Mouse (Mus musculus) stomach, postnatal 0 days (tissue): ENCODE results near the gene Gm17349. TPM values are rescaled to one million over a fixed set of nuclear protein-coding genes. Genes with fewer than 3 reads are reported as not detected.

Experiments
- ATAC-seq: fragments of 200-750 bp; cut with Nextera tagmentation; 2 replicates; pipeline ENCODE4 v1.8.0; 2017; ENCODE audit not compliant: low FRiP score, low TSS enrichment
- DNase-seq: peaks from one replicate; pipeline ENCODE4 v3.0.0-alpha.2; 2016; ENCODE audit warnings: low spot score
- H3K27ac ChIP-seq: fragments of 300-500 bp; sonication (generic); replicated peaks from 2 replicates; pipeline ENCODE4 v1.5.1; 2014; ENCODE audit warnings: mild to moderate bottlenecking, control low read depth
- H3K27me3 ChIP-seq: fragments of 300-500 bp; sonication (generic); 2 replicates; pipeline ENCODE4 v1.6.1; 2014; ENCODE audit warnings: low read length; ENCODE audit not compliant: control insufficient read depth, insufficient read depth
- H3K36me3 ChIP-seq: fragments of 300-500 bp; sonication (generic); 2 replicates; pipeline ENCODE4 v1.6.1; 2014; ENCODE audit warnings: low read length, mixed read lengths; ENCODE audit not compliant: control insufficient read depth, insufficient read depth
- H3K4me1 ChIP-seq: fragments of 300-500 bp; sonication (generic); replicated peaks from 2 replicates; pipeline ENCODE4 v1.6.1; 2014; ENCODE audit warnings: antibody characterized with exemption; ENCODE audit not compliant: control insufficient read depth, insufficient read depth
- H3K4me2 ChIP-seq: fragments of 300-500 bp; sonication (generic); replicated peaks from 2 replicates; pipeline ENCODE4 v1.6.1; 2014; ENCODE audit warnings: low read depth, mild to moderate bottlenecking, control low read depth, moderate library complexity
- H3K4me3 ChIP-seq: fragments of 300-500 bp; sonication (generic); 2 replicates; pipeline ENCODE4 v1.5.1; 2014; ENCODE audit warnings: low read depth, low read length, control low read depth
- H3K9ac ChIP-seq: fragments of 300-500 bp; sonication (generic); 2 replicates; pipeline ENCODE4 v1.6.1; 2014; ENCODE audit warnings: mild to moderate bottlenecking, low read length, control low read depth, mixed read lengths
- H3K9me3 ChIP-seq: fragments of 300-500 bp; sonication (generic); 2 replicates; pipeline ENCODE4 v1.6.1; 2016; ENCODE audit warnings: low read length; ENCODE audit not compliant: control insufficient read depth
- CTCF ChIP-seq: IDR thresholded peaks from 2 replicates; pipeline ENCODE4 v1.5.1; 2016; ENCODE audit warnings: antibody characterized with exemption, low read depth, mild to moderate bottlenecking, moderate library complexity
- EP300 ChIP-seq: optimal IDR thresholded peaks from 2 replicates; pipeline ENCODE3; 2016; ENCODE audit warnings: antibody characterized with exemption
- WGBS: fragments of 180-500 bp; shearing (Covaris S2); extraction: QIAGEN DNeasy Blood & Tissue Kit; methylation state at CpG from one replicate; pipeline ENCODE4 v1.1.7; 2014; 5-methylcytosine and 5-hydroxymethylcytosine counted together
- polyA plus RNA-seq: library from polyadenylated mRNA; unstranded; fragments of >200 nt; fragmentation: Nextera tagmentation; extraction: Ambion mirVana; gene quantifications from 2 replicates; pipeline ENCODE4 v1.2.1, GENCODE M21; 2015

Gm17349 gene
- polyA plus RNA-seq, 1 experiment from 2014 or later, result 2.5 TPM

- 80% methylated on average over 18 of the region's 18 CpGs for WGBS
- H3K4me1 ChIP-seq, result no peaks in the 10 kb centered on the region
- DNase-seq (no peak), ATAC-seq (no peak)
- TF ChIP-seq CTCF (no peak), EP300 (no peak)
- H3K9me3 ChIP-seq, result no peaks in the 10 kb centered on the region
- H3K4me2 ChIP-seq, result no peak overlapping the region
- no peak overlapping the region for H3K9ac ChIP-seq
- H3K27ac ChIP-seq, result no peak overlapping the region
- no peaks in the 10 kb centered on the region for H3K36me3 ChIP-seq
- no peaks in the 10 kb centered on the region for H3K27me3 ChIP-seq
- H3K4me3 ChIP-seq, result no peak overlapping the region
Measured at GRCm38 (mm10) chr15:99700219-99701106, 4.8 kb downstream of the Gm17349 start.

- H3K27ac ChIP-seq, result no peak overlapping the region
- WGBS, result 85% methylated on average over 10 of the region's 10 CpGs
- ATAC-seq, result no peak
Measured at GRCm38 (mm10) chr15:99699715-99700114, 5.6 kb downstream of the Gm17349 start.

GRCm38 (mm10) chr15:99698533-99699085 is 6.7 kb downstream of the Gm17349 start:
- Histone ChIP-seq H3K4me2 (no peak overlapping the region), H3K9ac (no peak overlapping the region)
- 32% methylated on average over 20 of the region's 20 CpGs for WGBS

More at GRCm38 (mm10) chr15:99699715-99700114, 5.6 kb downstream of the Gm17349 start:
- H3K36me3 ChIP-seq, result no peaks in the 10 kb centered on the region
- DNase-seq, result no peak
- H3K4me2 ChIP-seq, result no peak overlapping the region
- no peaks in the 10 kb centered on the region for H3K9me3 ChIP-seq
- no peaks in the 10 kb centered on the region for H3K4me1 ChIP-seq
- no peak overlapping the region for H3K4me3 ChIP-seq
- no peak overlapping the region for H3K9ac ChIP-seq
- TF ChIP-seq CTCF, result no peak
- TF ChIP-seq EP300, result no peak
- no peaks in the 10 kb centered on the region for H3K27me3 ChIP-seq

GRCm38 (mm10) chr15:99697309-99697708 is 8.0 kb downstream of the Gm17349 start:
- Histone ChIP-seq H3K4me3 (no peak overlapping the region), H3K4me2 (no peak overlapping the region), H3K36me3 (no peaks in the 10 kb centered on the region), H3K27me3 (no peaks in the 10 kb centered on the region), H3K4me1 (no peaks in the 10 kb centered on the region), H3K9ac (no peak overlapping the region), H3K9me3 (no peaks in the 10 kb centered on the region), H3K27ac (no peak overlapping the region)
- peak; percentile 40 for DNase-seq
- TF ChIP-seq CTCF (no peak), EP300 (no peak)
- 14% methylated on average over 2 of the region's 2 CpGs for WGBS
- ATAC-seq, result no peak

More at GRCm38 (mm10) chr15:99698533-99699085, 6.7 kb downstream of the Gm17349 start:
- H3K9me3 ChIP-seq, result no peaks in the 10 kb centered on the region
- TF ChIP-seq EP300 (no peak), CTCF (no peak)
- no peak overlapping the region for H3K27ac ChIP-seq
- ATAC-seq (no peak), DNase-seq (no peak)
- H3K4me1 ChIP-seq, result no peaks in the 10 kb centered on the region
- H3K4me3 ChIP-seq, result no peak overlapping the region
- no peaks in the 10 kb centered on the region for H3K27me3 ChIP-seq
- no peaks in the 10 kb centered on the region for H3K36me3 ChIP-seq

GRCm38 (mm10) chr15:99691976-99692375 is 13.3 kb downstream of the Gm17349 start:
- Histone ChIP-seq H3K9ac (no peak overlapping the region), H3K4me3 (no peak overlapping the region), H3K27ac (no peak overlapping the region), H3K9me3 (no peaks in the 10 kb centered on the region), H3K36me3 (no peaks in the 10 kb centered on the region), H3K27me3 (no peaks in the 10 kb centered on the region), H3K4me1 (no peaks in the 10 kb centered on the region), H3K4me2 (no peak overlapping the region)
- DNase-seq, result no peak
- 34% methylated on average over 9 of the region's 9 CpGs for WGBS
- no peak for ATAC-seq
- TF ChIP-seq EP300 (no peak), CTCF (no peak)

GRCm38 (mm10) chr15:99690924-99691323 is 14.4 kb downstream of the Gm17349 start:
- no peak for DNase-seq
- Histone ChIP-seq H3K4me2 (no peak overlapping the region), H3K36me3 (no peaks in the 10 kb centered on the region), H3K9ac (no peak overlapping the region), H3K4me1 (no peaks in the 10 kb centered on the region), H3K27ac (no peak overlapping the region), H3K4me3 (no peak overlapping the region), H3K27me3 (no peaks in the 10 kb centered on the region), H3K9me3 (no peaks in the 10 kb centered on the region)
- ATAC-seq, result no peak
- 20% methylated on average over 4 of the region's 4 CpGs for WGBS
- TF ChIP-seq CTCF (no peak), EP300 (no peak)
